Mouse (Mus musculus) midbrain, postnatal 0 days (tissue): ENCODE measurements at regions not wholly inside any gene's neighbourhood (a gene's known extent, or its start where the extent isn't known, plus 50 kb on each side); places are given as distances from the start of the nearest gene placed in this dataset.

Experiments
- ATAC-seq: fragments of 200-750 bp; cut with Nextera tagmentation; 2 replicates; pipeline ENCODE4 v1.8.0; 2017; ENCODE audit warnings: moderate number of reproducible peaks, mild to moderate bottlenecking, moderate TSS enrichment, moderate library complexity; ENCODE audit not compliant: low FRiP score
- DNase-seq: peaks from one replicate; pipeline ENCODE4 v3.0.0-alpha.2; 2015; ENCODE audit warnings: low spot score
- H3K27ac ChIP-seq: fragments of 300-500 bp; sonication (generic); 2 replicates; pipeline ENCODE4 v1.5.1; 2014; ENCODE audit warnings: low read depth, mild to moderate bottlenecking, low read length, mixed read lengths
- H3K27me3 ChIP-seq: fragments of 300-500 bp; sonication (generic); 2 replicates; pipeline ENCODE4 v1.6.1; 2014; ENCODE audit warnings: low read length, control low read depth, mixed read lengths; ENCODE audit not compliant: insufficient read depth
- H3K36me3 ChIP-seq: fragments of 300-500 bp; sonication (generic); 2 replicates; pipeline ENCODE4 v1.6.1; 2014; ENCODE audit warnings: low read length, control low read depth, mixed read lengths; ENCODE audit not compliant: insufficient read depth
- H3K4me1 ChIP-seq: fragments of 300-500 bp; sonication (generic); 2 replicates; pipeline ENCODE4 v1.6.1; 2014; ENCODE audit warnings: mild to moderate bottlenecking, control low read depth, antibody characterized with exemption, low read length, mixed read lengths; ENCODE audit not compliant: insufficient read depth
- H3K4me2 ChIP-seq: fragments of 300-500 bp; sonication (generic); 2 replicates; pipeline ENCODE4 v1.6.1; 2014; ENCODE audit warnings: low read depth, mild to moderate bottlenecking, low read length, mixed read lengths; ENCODE audit not compliant: poor library complexity, severe bottlenecking
- H3K4me3 ChIP-seq: fragments of 300-500 bp; sonication (generic); 2 replicates; pipeline ENCODE4 v1.5.1; 2014; ENCODE audit warnings: low read depth, mild to moderate bottlenecking, low read length, moderate library complexity
- H3K9ac ChIP-seq: fragments of 300-500 bp; sonication (generic); replicated peaks from 2 replicates; pipeline ENCODE4 v1.6.1; 2014; ENCODE audit warnings: mild to moderate bottlenecking, low read length, moderate library complexity, mixed read lengths; ENCODE audit not compliant: poor library complexity, severe bottlenecking
- H3K9me3 ChIP-seq: fragments of 300-500 bp; sonication (generic); 2 replicates; pipeline ENCODE4 v1.6.1; 2016; ENCODE audit warnings: low read length, control low read depth
- CTCF ChIP-seq: IDR thresholded peaks from 2 replicates; pipeline ENCODE4 v1.5.1; 2016; ENCODE audit warnings: antibody characterized with exemption, mild to moderate bottlenecking
- WGBS: fragments of 180-500 bp; shearing (Covaris S2); extraction: QIAGEN DNeasy Blood & Tissue Kit; methylation state at CpG from one replicate; pipeline ENCODE4 v1.1.7; 2014; 5-methylcytosine and 5-hydroxymethylcytosine counted together

DNA sequence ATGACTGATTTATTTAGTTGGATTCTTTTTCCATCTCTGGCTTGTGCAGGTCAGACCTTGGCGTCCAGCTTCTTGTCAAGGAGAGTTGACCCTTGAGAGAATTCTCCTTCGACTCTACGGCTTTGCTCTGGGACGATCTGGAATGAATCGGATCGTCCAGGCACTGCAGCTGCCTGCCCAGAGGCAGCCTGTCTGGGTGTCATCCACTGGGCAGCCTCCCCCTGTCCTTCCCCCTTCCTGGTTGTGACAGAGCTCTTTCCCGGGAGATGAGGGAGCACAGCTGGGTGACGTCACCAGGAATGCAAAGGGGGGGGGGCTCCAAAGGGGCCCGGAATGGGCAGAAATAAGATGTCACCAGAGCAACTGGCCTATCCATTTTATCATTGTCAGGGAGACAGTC lies 101.9 kb downstream of the Gm525 start:
- ATAC-seq = no peak
- 0 out of 2 replicates have a peak, but pooled peaks cover 6% of the 10 kb centered on the region for H3K27me3 ChIP-seq
- TF ChIP-seq CTCF = no peak
- H3K36me3 ChIP-seq = no peaks in the 10 kb centered on the region
- H3K9me3 ChIP-seq = no peaks in the 10 kb centered on the region
- no peak for DNase-seq
- H3K4me2 ChIP-seq = no peak overlapping the region
- H3K4me1 ChIP-seq = no peaks in the 10 kb centered on the region
- H3K4me3 ChIP-seq = no peak overlapping the region
- no peak overlapping the region for H3K27ac ChIP-seq
- H3K9ac ChIP-seq = no peak overlapping the region
- 19% methylated on average over 9 of the region's 9 CpGs for WGBS

DNA sequence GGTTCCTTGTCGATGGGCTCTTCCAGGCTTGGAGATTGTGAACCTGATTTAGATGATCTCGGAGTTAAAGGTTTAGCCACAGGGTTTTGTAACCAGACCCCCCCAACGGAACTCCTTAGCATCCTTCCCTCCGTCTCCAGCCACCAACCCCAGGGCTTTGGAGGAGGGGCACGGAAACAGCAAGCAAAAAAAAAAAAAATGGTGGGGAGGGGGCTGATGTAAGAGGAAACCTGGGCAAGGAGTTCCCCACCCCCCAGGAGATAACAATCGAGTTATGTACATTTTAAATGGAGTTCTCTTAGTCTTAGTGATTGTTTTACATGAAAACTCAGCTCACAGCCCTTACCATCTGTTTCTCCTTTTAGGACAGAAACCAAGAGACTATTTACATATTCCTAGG lies 101.3 kb downstream of the Gm525 start:
- H3K4me3 ChIP-seq = no peak overlapping the region
- no peaks in the 10 kb centered on the region for H3K36me3 ChIP-seq
- no peak for TF ChIP-seq CTCF
- DNase-seq = no peak
- no peaks in the 10 kb centered on the region for H3K4me1 ChIP-seq
- ATAC-seq = no peak
- H3K9me3 ChIP-seq = no peaks in the 10 kb centered on the region
- H3K9ac ChIP-seq = no peak overlapping the region
- H3K4me2 ChIP-seq = no peak overlapping the region
- 37% methylated on average over 6 of the region's 6 CpGs for WGBS
- H3K27ac ChIP-seq = no peak overlapping the region
- H3K27me3 ChIP-seq = 0 out of 2 replicates have a peak, but pooled peaks cover 6% of the 10 kb centered on the region

DNA sequence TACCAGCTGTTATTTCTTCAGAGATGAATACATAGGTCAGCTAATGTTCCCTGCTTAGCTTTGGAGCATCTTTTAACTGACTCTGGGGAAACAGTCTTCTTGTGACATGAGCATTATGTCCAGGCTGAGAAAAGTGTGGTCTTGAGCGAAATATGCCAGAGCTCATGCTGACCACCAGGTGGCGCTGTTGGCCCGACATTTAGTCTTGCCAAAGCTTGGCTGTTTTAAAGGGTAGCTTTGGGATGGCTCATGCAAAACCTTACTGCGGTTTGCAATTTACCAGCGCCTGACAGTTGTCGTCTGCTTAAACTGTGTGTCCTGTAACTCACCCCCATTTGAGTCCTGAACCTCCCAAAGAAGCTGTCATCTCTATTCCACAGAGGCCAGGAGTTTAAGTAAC lies 91.6 kb downstream of the Gm525 start:
- DNase-seq (peak; percentile 88), ATAC-seq (no peak)
- Histone ChIP-seq H3K27me3 (no peaks in the 10 kb centered on the region), H3K36me3 (no peaks in the 10 kb centered on the region), H3K9ac (no peak overlapping the region), H3K9me3 (no peaks in the 10 kb centered on the region), H3K4me3 (no peak overlapping the region), H3K27ac (no peak overlapping the region), H3K4me1 (no peaks in the 10 kb centered on the region), H3K4me2 (no peak overlapping the region)
- TF ChIP-seq CTCF = peak; percentile 99
- 8% methylated on average over 6 of the region's 6 CpGs for WGBS

DNA sequence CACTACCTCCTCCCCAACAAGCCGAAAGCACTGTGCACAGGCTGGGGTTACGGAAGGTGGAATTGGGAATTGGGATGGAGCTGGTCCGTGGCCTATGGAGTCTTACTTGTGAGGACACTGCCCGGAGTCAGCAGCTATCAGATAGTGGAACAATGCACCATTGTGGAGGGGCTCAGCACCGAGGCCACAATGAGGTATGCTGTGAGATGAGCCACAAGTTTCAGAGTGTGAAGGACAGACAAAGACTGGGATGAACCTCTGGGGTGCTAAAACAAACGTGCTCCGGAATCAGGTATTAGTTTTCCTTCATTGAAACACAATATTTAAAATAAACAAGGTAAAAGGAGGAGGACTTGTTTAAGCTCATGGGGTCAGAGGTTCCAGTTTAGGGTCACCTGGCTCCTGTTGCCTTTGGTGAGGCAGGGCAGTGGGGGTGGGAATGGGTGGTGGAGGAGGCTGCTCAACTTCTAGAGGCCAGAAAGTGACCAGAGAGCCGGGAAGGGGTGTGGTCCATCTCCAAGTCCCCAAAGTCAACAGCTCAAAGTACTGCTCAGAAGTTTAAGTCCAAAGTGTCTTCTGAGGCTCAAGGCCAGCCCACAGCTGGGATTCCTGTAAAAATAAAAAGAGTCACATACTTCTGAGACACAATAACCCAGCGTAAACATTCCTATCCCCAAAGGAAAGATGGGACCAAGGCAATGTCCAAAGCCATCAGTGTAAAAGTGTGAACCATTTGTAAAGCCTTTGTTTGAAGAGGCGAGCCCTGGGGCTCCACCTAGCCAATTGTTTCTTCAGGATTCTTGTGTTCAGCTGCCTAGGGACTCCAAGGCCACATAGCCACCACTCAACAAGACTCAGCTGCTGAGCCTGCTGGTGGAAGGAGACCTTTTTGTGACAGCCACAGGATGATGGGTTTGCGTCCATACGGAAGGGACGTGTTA lies 80.1 kb downstream of the Gm525 start:
- no peak overlapping the region for H3K27ac ChIP-seq
- no peaks in the 10 kb centered on the region for H3K4me1 ChIP-seq
- no peak overlapping the region for H3K4me3 ChIP-seq
- WGBS = 85% methylated on average over 13 of the region's 13 CpGs
- no peak overlapping the region for H3K4me2 ChIP-seq
- ATAC-seq = no peak
- no peak overlapping the region for H3K9ac ChIP-seq
- H3K36me3 ChIP-seq = no peaks in the 10 kb centered on the region
- no peak for DNase-seq
- no peaks in the 10 kb centered on the region for H3K9me3 ChIP-seq
- no peaks in the 10 kb centered on the region for H3K27me3 ChIP-seq
- no peak for TF ChIP-seq CTCF

DNA sequence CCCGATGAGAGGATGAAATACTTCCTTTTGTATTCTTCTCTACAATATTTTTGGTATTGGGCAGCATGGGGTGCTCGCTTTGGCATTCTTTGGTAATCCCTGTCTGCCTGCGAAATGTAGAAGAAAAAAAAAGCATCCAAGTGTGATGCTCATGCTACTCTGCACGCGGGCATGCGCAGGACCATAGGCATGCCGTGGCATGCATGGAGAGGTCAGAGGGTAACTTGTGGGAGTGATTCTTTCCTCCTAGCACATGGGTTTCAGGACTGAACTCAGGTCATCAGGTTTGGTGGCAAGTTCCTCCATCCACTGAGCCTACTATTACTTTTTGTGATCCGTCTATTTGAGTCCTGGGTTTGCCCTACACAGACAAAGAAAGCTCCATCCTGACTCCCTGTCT lies 74.3 kb downstream of the Gm525 start:
- no peak for DNase-seq
- TF ChIP-seq CTCF = no peak
- Histone ChIP-seq H3K4me3 (no peak overlapping the region), H3K9me3 (no peaks in the 10 kb centered on the region), H3K27ac (no peak overlapping the region), H3K4me1 (no peaks in the 10 kb centered on the region), H3K4me2 (no peak overlapping the region), H3K36me3 (no peaks in the 10 kb centered on the region), H3K9ac (no peak overlapping the region), H3K27me3 (no peaks in the 10 kb centered on the region)
- WGBS = 93% methylated on average over 8 of the region's 8 CpGs
- ATAC-seq = no peak

DNA sequence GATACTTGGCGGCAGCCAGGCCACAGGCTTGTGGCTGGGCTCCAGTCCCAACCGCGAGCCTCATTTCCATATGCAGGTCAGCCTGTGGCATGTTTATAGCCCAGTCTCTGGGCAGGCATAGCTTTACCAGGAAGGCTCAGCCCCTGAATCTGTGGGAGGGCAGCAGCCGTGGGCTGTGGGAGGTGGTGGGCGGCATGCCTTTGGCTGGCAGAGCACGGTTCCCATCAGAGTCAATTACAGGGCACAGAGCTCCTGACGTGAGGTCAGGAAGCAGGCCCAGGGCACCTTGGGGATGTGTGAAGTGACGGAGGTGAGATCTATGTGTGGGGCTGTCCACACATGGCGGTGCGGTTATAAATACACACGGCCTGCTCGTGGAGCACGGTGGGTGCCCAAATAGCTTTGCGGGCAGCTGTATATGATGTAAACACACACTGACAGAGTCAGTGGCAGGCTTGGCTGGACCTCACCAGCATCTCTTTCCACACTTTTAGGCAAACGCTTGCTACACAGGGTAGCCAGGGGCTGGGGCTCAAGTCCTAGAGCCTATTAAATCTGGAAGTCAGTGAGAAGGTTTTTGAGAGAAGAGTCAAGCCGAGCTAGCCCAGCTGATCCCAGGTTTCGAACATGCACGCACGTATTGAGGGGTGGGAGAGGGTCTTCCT lies 71.8 kb downstream of the Gm525 start:
- H3K27ac ChIP-seq = no peak overlapping the region
- no peaks in the 10 kb centered on the region for H3K36me3 ChIP-seq
- DNase-seq = peak; percentile 15
- H3K9me3 ChIP-seq = no peaks in the 10 kb centered on the region
- H3K9ac ChIP-seq = no peak overlapping the region
- ATAC-seq = no peak
- TF ChIP-seq CTCF = no peak
- H3K27me3 ChIP-seq = no peaks in the 10 kb centered on the region
- no peak overlapping the region for H3K4me3 ChIP-seq
- WGBS = 69% methylated on average over 19 of the region's 19 CpGs
- no peak overlapping the region for H3K4me2 ChIP-seq
- H3K4me1 ChIP-seq = no peaks in the 10 kb centered on the region
